Mouse (Mus musculus): ENCODE measurements at regions not wholly inside any gene's neighbourhood (a gene's known extent, or its start where the extent isn't known, plus 50 kb on each side); places are given as distances from the start of the nearest gene placed in this dataset.
A peak's percentile ranks its signal among the peaks of the same experiment; 100 is the strongest.
"Not testable (repeated sequence)": the region's sequence is repeated elsewhere in the genome, so short reads cannot be mapped to it uniquely, and the experiment has no call there.

GRCm38 (mm10) chr15:53984006-53984405, 99.3 kb downstream of the Gm7489 start:
- DNase-seq (ENCODE audit: extremely low spot score in 1 of 2, low spot score in 1 of 2) = not testable (repeated sequence)

- DNase-seq (ENCODE audit: extremely low spot score in 1 of 2, low spot score in 1 of 2) = no peak
Observed at GRCm38 (mm10) chr15:53989888-53990287, 105.2 kb downstream of the Gm7489 start.

GRCm38 (mm10) chr15:53995199-53995868, 110.6 kb downstream of the Gm7489 start:
- DNase-seq (ENCODE audit: extremely low spot score in 1 of 2, low spot score in 1 of 2) = no peak

GRCm38 (mm10) chr15:53998600-53999290, 114.0 kb downstream of the Gm7489 start:
- DNase-seq (ENCODE audit: extremely low spot score in 1 of 2, low spot score in 1 of 2) = no peak

- no peak for DNase-seq (ENCODE audit: extremely low spot score in 1 of 2, low spot score in 1 of 2)
Observed at GRCm38 (mm10) chr15:54033756-54034155, 149.1 kb downstream of the Gm7489 start.

- no peak for DNase-seq (ENCODE audit: extremely low spot score in 1 of 2, low spot score in 1 of 2)
Observed at GRCm38 (mm10) chr15:54050711-54051110, 166.0 kb downstream of the Gm7489 start.

- DNase-seq (ENCODE audit: extremely low spot score in 1 of 2, low spot score in 1 of 2) = peak; percentile 11 to 76
Observed at GRCm38 (mm10) chr15:54070005-54070634, 185.4 kb downstream of the Gm7489 start.

- no peak for DNase-seq (ENCODE audit: extremely low spot score in 1 of 2, low spot score in 1 of 2)
Observed at GRCm38 (mm10) chr15:54071732-54072131, 187.0 kb downstream of the Gm7489 start.

GRCm38 (mm10) chr15:54091301-54091700, 206.6 kb downstream of the Gm7489 start:
- DNase-seq (ENCODE audit: extremely low spot score in 1 of 2, low spot score in 1 of 2) = no peak

GRCm38 (mm10) chr15:54092386-54092785, 207.7 kb downstream of the Gm7489 start:
- DNase-seq (ENCODE audit: extremely low spot score in 1 of 2, low spot score in 1 of 2) = no peak

GRCm38 (mm10) chr15:54097498-54097897, 212.8 kb downstream of the Gm7489 start:
- no peak for DNase-seq (ENCODE audit: extremely low spot score in 1 of 2, low spot score in 1 of 2)

- peak; percentile 12 to 21 for DNase-seq (ENCODE audit: extremely low spot score in 1 of 2, low spot score in 1 of 2)
Observed at GRCm38 (mm10) chr15:54112406-54112805, 227.7 kb downstream of the Gm7489 start.

- DNase-seq (ENCODE audit: extremely low spot score in 1 of 2, low spot score in 1 of 2) = no peak
Observed at GRCm38 (mm10) chr15:54114096-54114512, 229.4 kb downstream of the Gm7489 start.

- no peak for DNase-seq (ENCODE audit: extremely low spot score in 1 of 2, low spot score in 1 of 2)
Observed at GRCm38 (mm10) chr15:54117967-54118538, 233.3 kb downstream of the Gm7489 start.

GRCm38 (mm10) chr15:54120456-54120855, 235.8 kb downstream of the Gm7489 start:
- DNase-seq (ENCODE audit: extremely low spot score in 1 of 2, low spot score in 1 of 2) = peak; percentile 11 to 42

- DNase-seq (ENCODE audit: extremely low spot score in 1 of 2, low spot score in 1 of 2) = no peak
Observed at GRCm38 (mm10) chr15:54164350-54164749, 279.6 kb downstream of the Gm7489 start.

- DNase-seq (ENCODE audit: extremely low spot score in 1 of 2, low spot score in 1 of 2) = no peak
Observed at GRCm38 (mm10) chr15:54167842-54168361, 283.2 kb downstream of the Gm7489 start.

GRCm38 (mm10) chr15:54177221-54177620, 292.5 kb downstream of the Gm7489 start:
- DNase-seq (ENCODE audit: extremely low spot score in 1 of 2, low spot score in 1 of 2) = no peak

- peak; percentile 33 to 35 for DNase-seq (ENCODE audit: extremely low spot score in 1 of 2, low spot score in 1 of 2)
Observed at GRCm38 (mm10) chr15:54177791-54178190, 293.1 kb downstream of the Gm7489 start.
